Mouse (Mus musculus): ENCODE measurements around the gene Mymk. TPM values are rescaled to one million over a fixed set of nuclear protein-coding genes. Genes with fewer than 3 reads are reported as not detected.

The Mymk gene
- polyA plus RNA-seq, 1 experiment from 2014 or later, result 1.1 TPM

DNA sequence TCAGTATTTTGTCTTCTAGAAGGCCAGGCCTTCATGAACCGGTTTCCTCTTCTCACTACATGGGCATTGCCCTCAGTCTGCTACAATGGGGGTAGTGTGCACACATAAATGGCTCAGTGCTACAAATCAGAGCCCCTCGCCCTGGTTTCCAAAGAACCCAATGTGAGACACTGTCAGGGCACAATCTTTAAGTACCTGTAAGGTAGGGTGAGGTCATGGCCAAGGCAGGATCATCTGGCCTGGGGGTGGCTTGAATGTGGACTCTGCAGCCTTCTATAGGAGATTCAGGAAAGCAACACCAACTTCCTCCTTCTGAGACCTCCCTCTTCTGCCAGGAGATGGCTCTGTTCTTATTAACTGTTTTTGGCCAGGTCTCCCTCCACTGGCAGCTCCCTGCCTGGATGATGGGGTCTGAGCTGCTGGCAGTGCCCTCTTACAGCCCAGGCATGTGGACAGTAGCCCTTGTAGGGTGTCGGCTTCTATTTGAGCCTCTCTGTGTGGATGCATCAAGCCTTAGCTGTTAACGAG lies 14.6 kb upstream of the Mymk start:
- ATAC-seq (replicated peaks; ENCODE audit: extremely low read depth, insufficient read depth, low FRiP score), result no peak
- Histone ChIP-seq H3K27ac (ENCODE audit: low read length) (no peak overlapping the region), H3K9me3 (replicated peaks; ENCODE audit: control insufficient read depth, low read length) (no peaks in the 10 kb centered on the region), H3K27me3 (ENCODE audit: control insufficient read depth, insufficient read depth, low read length) (peaks cover 5% of the 10 kb centered on the region; the same call in 1 of the 2 replicates), H3K4me1 (ENCODE audit: control insufficient read depth, insufficient read depth, low read length) (peaks cover 51% of the 10 kb centered on the region), H3K4me2 (ENCODE audit: low read depth, low read length) (no peak overlapping the region), H3K9ac (ENCODE audit: low read length) (no peak overlapping the region), H3K4me3 (ENCODE audit: low read length) (no peak overlapping the region), H3K36me3 (ENCODE audit: control insufficient read depth, insufficient read depth) (no peaks in the 10 kb centered on the region)
- WGBS, result 77% methylated on average over 4 of the region's 4 CpGs

DNA sequence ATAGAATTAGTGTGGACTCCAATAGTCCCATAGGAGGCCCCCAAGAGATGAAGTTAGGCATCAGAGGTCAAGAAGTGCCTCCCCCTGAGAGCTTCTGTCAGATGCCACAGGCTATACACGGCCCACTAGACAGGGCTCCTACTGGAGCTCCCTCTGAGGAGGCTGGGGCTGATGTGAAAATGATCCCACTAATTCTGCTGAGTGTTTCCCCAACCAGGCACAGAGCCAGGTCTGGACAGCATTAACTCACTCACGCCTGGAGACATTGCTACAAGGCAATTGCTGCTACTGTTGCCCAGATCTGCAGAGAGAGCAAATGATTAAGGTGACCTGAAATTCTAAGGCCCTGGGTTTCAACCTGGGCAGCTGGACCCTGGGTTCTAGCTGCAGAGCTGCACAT lies 13.8 kb upstream of the Mymk start:
- WGBS, result 19% methylated on average over 2 of the region's 2 CpGs
- ATAC-seq (replicated peaks; ENCODE audit: extremely low read depth, insufficient read depth, low FRiP score), result 0 out of 2 replicates have a peak, but pooled peaks have one; percentile 7
- no peaks in the 10 kb centered on the region for H3K36me3 ChIP-seq (ENCODE audit: control insufficient read depth, insufficient read depth)
- no peaks in the 10 kb centered on the region for H3K9me3 ChIP-seq (replicated peaks; ENCODE audit: control insufficient read depth, low read length)
- no peak overlapping the region for H3K9ac ChIP-seq (ENCODE audit: low read length)
- H3K4me1 ChIP-seq (ENCODE audit: control insufficient read depth, insufficient read depth, low read length), result peaks cover 51% of the 10 kb centered on the region
- H3K4me3 ChIP-seq (ENCODE audit: low read length), result no peak overlapping the region
- H3K27ac ChIP-seq (ENCODE audit: low read length), result peak overlapping the region; percentile 36; the same call in 1 of the 2 replicates
- peaks cover 5% of the 10 kb centered on the region; the same call in 1 of the 2 replicates for H3K27me3 ChIP-seq (ENCODE audit: control insufficient read depth, insufficient read depth, low read length)
- no peak overlapping the region for H3K4me2 ChIP-seq (ENCODE audit: low read depth, low read length)

DNA sequence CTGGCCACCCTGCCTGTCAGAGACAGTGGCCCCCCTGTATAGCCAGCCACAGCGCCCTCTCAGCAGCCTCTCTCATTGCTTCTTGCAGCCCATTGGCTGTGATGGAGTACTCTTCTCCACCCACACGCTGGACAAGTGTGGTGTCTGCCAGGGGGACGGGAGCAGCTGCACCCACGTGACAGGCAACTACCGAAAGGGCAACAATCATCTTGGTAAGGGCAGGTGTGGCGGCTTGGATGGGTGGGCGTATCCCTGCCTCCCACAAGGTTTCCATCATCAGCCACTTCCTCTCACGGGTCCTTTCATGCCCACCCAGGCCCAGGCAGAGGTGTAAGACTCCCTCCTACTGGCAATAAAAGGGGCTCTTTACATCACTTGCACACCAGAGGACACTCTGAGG lies 13.0 kb upstream of the Mymk start:
- Histone ChIP-seq H3K9me3 (replicated peaks; ENCODE audit: control insufficient read depth, low read length) (no peaks in the 10 kb centered on the region), H3K27ac (ENCODE audit: low read length) (no peak overlapping the region), H3K4me1 (ENCODE audit: control insufficient read depth, insufficient read depth, low read length) (peaks cover 56% of the 10 kb centered on the region), H3K4me2 (ENCODE audit: low read depth, low read length) (no peak overlapping the region), H3K27me3 (ENCODE audit: control insufficient read depth, insufficient read depth, low read length) (peaks cover 5% of the 10 kb centered on the region; the same call in 1 of the 2 replicates), H3K9ac (ENCODE audit: low read length) (no peak overlapping the region), H3K36me3 (ENCODE audit: control insufficient read depth, insufficient read depth) (no peaks in the 10 kb centered on the region), H3K4me3 (ENCODE audit: low read length) (no peak overlapping the region)
- no peak for ATAC-seq (replicated peaks; ENCODE audit: extremely low read depth, insufficient read depth, low FRiP score)
- 50% methylated on average over 8 of the region's 8 CpGs for WGBS

DNA sequence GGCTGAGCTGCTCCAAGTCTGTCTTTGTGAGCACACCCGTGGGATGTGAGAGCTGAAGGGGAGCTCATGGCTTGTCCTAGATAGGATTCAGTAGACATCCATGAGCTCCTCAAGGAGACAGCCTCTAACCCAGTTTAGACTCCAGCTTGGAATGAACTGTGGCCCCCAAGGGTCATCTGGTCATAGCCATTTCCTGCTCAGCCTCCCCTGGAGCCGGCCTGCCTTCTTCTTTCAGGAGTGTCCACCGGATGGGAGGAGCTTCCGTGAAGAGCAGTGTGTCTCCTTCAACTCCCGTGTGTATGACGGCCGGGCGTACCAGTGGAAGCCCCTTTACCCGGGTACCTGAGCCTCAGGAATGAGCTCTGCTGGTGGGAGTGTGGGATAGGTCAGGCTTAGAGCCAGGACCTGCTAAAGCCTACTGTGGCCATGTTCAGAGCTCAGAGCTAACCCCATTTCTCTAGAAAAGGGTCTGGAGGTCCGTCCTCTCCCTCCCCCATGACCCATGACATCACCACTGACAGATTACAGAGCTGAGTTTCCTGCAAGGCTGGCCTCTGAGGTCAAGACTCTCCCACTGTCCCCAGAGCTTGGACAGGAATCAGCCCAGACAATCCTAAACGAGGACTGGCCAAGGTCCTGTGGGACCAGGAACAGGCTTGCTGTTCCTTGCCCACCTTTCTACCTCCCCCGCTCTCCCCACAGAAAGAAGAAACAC lies 11.9 kb upstream of the Mymk start:
- Histone ChIP-seq H3K4me1 (ENCODE audit: control insufficient read depth, insufficient read depth, low read length) (peaks cover 65% of the 10 kb centered on the region), H3K27ac (ENCODE audit: low read length) (no peak overlapping the region), H3K9ac (ENCODE audit: low read length) (no peak overlapping the region), H3K36me3 (ENCODE audit: control insufficient read depth, insufficient read depth) (no peaks in the 10 kb centered on the region), H3K4me2 (ENCODE audit: low read depth, low read length) (no peak overlapping the region), H3K4me3 (ENCODE audit: low read length) (no peak overlapping the region), H3K9me3 (replicated peaks; ENCODE audit: control insufficient read depth, low read length) (no peaks in the 10 kb centered on the region), H3K27me3 (ENCODE audit: control insufficient read depth, insufficient read depth, low read length) (peaks cover 5% of the 10 kb centered on the region; the same call in 1 of the 2 replicates)
- WGBS, result 59% methylated on average over 12 of the region's 12 CpGs
- no peak for ATAC-seq (replicated peaks; ENCODE audit: extremely low read depth, insufficient read depth, low FRiP score)

DNA sequence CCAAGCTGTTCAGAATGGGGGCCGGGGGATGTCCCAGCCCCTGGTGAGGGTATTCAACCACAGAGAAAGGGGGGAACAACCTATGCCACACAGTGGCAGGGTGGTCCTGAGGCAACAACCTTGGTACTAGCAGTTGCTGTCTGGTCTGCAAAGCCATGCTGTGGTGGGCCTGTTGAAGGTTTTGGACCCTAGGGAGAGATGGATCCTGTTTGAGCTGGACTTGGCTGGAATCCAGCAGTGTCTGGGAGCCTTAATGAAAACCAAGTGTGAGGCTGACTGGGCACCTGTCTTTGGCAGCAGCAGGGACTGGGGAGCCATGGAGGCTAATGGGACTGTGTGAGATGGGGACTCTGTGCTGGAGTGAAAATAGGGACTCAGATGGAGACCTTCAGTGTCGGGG lies 7.7 kb upstream of the Mymk start:
- Histone ChIP-seq H3K4me3 (ENCODE audit: low read length) (peak overlapping the region; percentile 33), H3K9me3 (replicated peaks; ENCODE audit: control insufficient read depth, low read length) (no peaks in the 10 kb centered on the region), H3K4me1 (ENCODE audit: control insufficient read depth, insufficient read depth, low read length) (peaks cover 52% of the 10 kb centered on the region), H3K27me3 (ENCODE audit: control insufficient read depth, insufficient read depth, low read length) (peaks cover 10% of the 10 kb centered on the region), H3K4me2 (ENCODE audit: low read depth, low read length) (peak overlapping the region; percentile 57), H3K9ac (ENCODE audit: low read length) (peak overlapping the region; percentile 44), H3K36me3 (ENCODE audit: control insufficient read depth, insufficient read depth) (no peaks in the 10 kb centered on the region), H3K27ac (ENCODE audit: low read length) (peak overlapping the region; percentile 63)
- WGBS, result 34% methylated on average over 2 of the region's 2 CpGs
- peak; percentile 2; the same call in 1 of the 2 replicates for ATAC-seq (replicated peaks; ENCODE audit: extremely low read depth, insufficient read depth, low FRiP score)

DNA sequence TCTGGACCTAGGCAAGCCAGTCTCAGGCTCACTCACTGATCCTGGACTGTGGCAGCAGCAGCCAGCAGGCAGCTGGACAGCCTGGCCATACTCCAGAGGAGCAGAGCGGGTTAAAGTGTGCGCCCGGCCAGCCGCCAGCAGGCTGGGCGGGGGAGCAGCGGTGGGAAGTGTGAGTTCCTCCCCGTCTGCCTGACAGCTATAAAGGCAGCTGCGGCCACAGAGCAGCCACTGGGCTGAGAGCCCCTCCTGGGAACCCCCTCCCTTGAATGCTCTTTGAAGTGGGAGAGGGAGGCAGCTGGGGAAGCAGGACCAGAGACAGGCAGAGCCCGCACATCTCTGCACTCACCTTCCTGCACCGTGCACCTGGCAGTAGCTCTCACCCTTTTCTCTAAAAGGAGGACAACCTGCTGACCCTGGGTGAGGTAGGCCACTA lies 7.2 kb upstream of the Mymk start, which contains the start of gene Adamtsl2:
Gene Adamtsl2 (plus strand): TSS at position 228 of the 433 bp plus-strand sequence.
- Histone ChIP-seq H3K36me3 (ENCODE audit: control insufficient read depth, insufficient read depth) (no peaks in the 10 kb centered on the region), H3K4me3 (ENCODE audit: low read length) (peak within 1 kb of the TSS; percentile 33), H3K9ac (ENCODE audit: low read length) (peak within 1 kb of the TSS; percentile 44), H3K27me3 (ENCODE audit: control insufficient read depth, insufficient read depth, low read length) (peaks cover 10% of the 10 kb centered on the region), H3K4me2 (ENCODE audit: low read depth, low read length) (peak within 1 kb of the TSS; percentile 57), H3K4me1 (ENCODE audit: control insufficient read depth, insufficient read depth, low read length) (peaks cover 47% of the 10 kb centered on the region), H3K9me3 (replicated peaks; ENCODE audit: control insufficient read depth, low read length) (no peaks in the 10 kb centered on the region), H3K27ac (ENCODE audit: low read length) (peak within 1 kb of the TSS; percentile 63)
- peak; percentile 86 for ATAC-seq (replicated peaks; ENCODE audit: extremely low read depth, insufficient read depth, low FRiP score)
- 0% methylated on average over 10 of the region's 10 CpGs for WGBS

DNA sequence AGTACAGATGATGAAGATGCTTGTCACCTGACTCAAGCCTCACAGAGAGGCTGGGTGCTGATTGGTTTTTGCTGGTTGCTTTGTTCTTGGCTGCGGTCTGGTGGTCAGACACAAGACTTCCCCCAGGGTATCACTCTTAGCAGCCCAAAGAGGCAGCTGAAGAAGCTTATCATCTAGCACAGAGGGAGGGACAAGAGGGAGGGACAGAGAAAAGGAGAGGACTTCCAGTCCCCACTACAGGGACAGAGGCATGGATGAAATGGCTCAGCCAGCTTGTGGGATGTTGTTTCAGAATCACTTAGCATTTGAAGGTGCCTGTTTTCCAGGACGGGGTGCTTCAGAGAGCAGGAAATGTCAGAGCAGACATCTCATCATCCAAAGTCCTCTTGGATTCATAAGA lies 6.3 kb upstream of the Mymk start:
- no peak overlapping the region; the same call in 1 of the 2 replicates for H3K9ac ChIP-seq (ENCODE audit: low read length)
- peak overlapping the region; percentile 10; the same call in 1 of the 2 replicates for H3K4me2 ChIP-seq (ENCODE audit: low read depth, low read length)
- H3K4me3 ChIP-seq (ENCODE audit: low read length), result no peak overlapping the region
- H3K4me1 ChIP-seq (ENCODE audit: control insufficient read depth, insufficient read depth, low read length), result peaks cover 40% of the 10 kb centered on the region
- no peak overlapping the region; the same call in 1 of the 2 replicates for H3K27ac ChIP-seq (ENCODE audit: low read length)
- ATAC-seq (replicated peaks; ENCODE audit: extremely low read depth, insufficient read depth, low FRiP score), result no peak
- peaks cover 10% of the 10 kb centered on the region for H3K27me3 ChIP-seq (ENCODE audit: control insufficient read depth, insufficient read depth, low read length)
- no peaks in the 10 kb centered on the region for H3K36me3 ChIP-seq (ENCODE audit: control insufficient read depth, insufficient read depth)
- H3K9me3 ChIP-seq (replicated peaks; ENCODE audit: control insufficient read depth, low read length), result no peaks in the 10 kb centered on the region
- WGBS, result 27% methylated on average over 2 of the region's 2 CpGs

DNA sequence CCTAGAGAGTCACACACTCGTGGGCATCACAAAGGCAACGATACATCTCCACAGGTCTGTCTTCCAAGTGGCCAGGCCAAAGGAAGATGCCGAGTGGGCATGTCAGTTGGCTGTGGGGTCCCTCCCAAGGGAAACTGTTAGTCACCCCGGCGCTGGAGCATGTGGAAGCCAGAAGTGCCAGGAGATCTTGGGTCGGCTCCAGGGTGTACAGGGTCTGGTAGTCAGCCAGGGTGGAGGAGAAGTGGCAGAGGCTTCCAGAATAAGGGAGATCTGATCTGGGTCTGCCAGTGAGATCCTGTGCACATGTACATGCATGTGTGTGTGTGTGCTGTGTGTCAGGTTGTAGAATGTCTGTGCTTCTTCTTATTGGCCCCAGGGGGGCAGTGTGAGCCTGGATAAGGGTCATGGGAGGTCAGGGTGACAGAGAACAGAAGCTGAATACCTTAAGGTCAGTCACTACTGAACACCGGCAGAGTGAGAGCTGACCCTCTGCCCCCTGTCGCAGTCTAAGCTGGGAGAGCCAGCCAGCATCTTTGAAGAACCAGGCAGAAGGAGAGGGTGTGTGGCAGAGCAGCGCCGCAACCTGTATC lies 5.8 kb upstream of the Mymk start:
- 46% methylated on average over 10 of the region's 10 CpGs for WGBS
- no peaks in the 10 kb centered on the region for H3K36me3 ChIP-seq (ENCODE audit: control insufficient read depth, insufficient read depth)
- no peak overlapping the region for H3K9ac ChIP-seq (ENCODE audit: low read length)
- peaks cover 40% of the 10 kb centered on the region for H3K4me1 ChIP-seq (ENCODE audit: control insufficient read depth, insufficient read depth, low read length)
- H3K27ac ChIP-seq (ENCODE audit: low read length), result no peak overlapping the region
- no peak for ATAC-seq (replicated peaks; ENCODE audit: extremely low read depth, insufficient read depth, low FRiP score)
- H3K27me3 ChIP-seq (ENCODE audit: control insufficient read depth, insufficient read depth, low read length), result peaks cover 10% of the 10 kb centered on the region
- no peak overlapping the region for H3K4me3 ChIP-seq (ENCODE audit: low read length)
- no peak overlapping the region for H3K4me2 ChIP-seq (ENCODE audit: low read depth, low read length)
- no peaks in the 10 kb centered on the region for H3K9me3 ChIP-seq (replicated peaks; ENCODE audit: control insufficient read depth, low read length)

DNA sequence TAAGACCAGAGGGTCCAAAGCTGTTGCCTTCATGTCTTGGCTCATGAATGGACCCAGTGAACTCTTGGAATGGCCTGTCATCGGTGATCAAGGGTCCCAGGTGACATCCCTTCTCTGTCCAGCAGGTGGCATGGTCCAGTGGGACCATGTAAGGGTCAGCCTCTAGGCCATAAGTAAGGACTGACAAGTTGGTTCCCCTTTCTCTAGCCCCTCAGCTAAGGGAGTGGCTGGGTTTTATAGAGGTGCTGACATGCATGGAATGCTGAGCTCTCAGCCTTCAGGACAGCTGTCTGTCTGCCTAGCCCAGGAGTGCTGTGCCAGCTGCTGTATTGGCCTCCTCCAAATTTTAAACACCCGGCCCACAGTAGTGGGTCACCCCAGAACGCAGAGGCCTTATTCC lies 3.5 kb upstream of the Mymk start:
- WGBS, result 61% methylated on average over 3 of the region's 3 CpGs
- H3K4me1 ChIP-seq (ENCODE audit: control insufficient read depth, insufficient read depth, low read length), result peaks cover 54% of the 10 kb centered on the region
- no peaks in the 10 kb centered on the region for H3K36me3 ChIP-seq (ENCODE audit: control insufficient read depth, insufficient read depth)

More for the DNA sequence above, 3.5 kb upstream of the Mymk start:
- no peak overlapping the region for H3K9ac ChIP-seq (ENCODE audit: low read length)
- ATAC-seq (replicated peaks; ENCODE audit: extremely low read depth, insufficient read depth, low FRiP score), result no peak
- no peak overlapping the region for H3K27ac ChIP-seq (ENCODE audit: low read length)
- no peak overlapping the region for H3K4me3 ChIP-seq (ENCODE audit: low read length)
- H3K4me2 ChIP-seq (ENCODE audit: low read depth, low read length), result no peak overlapping the region
- H3K9me3 ChIP-seq (replicated peaks; ENCODE audit: control insufficient read depth, low read length), result no peaks in the 10 kb centered on the region
- peaks cover 5% of the 10 kb centered on the region; the same call in 1 of the 2 replicates for H3K27me3 ChIP-seq (ENCODE audit: control insufficient read depth, insufficient read depth, low read length)

All from heart, embryonic 16.5 days (tissue).